Mouse (Mus musculus) embryonic stem cell, embryonic (primary cell): ENCODE results near the gene Fkbp9.

Source experiments
- CTCF ChIA-PET, 4 experiments: fragments of 300-600 bp in 2 of 4; fragments of 350-600 bp in 2 of 4; sonication (Branson Sonifier 250); formaldehyde crosslinking; loops; one replicate each; lab custom pipeline; 2022; ENCODE audit warnings: inconsistent platforms in 2 of 4; lab: Charles Lee
- POLR2A ChIA-PET, 4 experiments: fragments of 300-600 bp in 2 of 4; fragments of 350-600 bp in 2 of 4; sonication (Branson Sonifier 250); formaldehyde crosslinking; loops; one replicate each; lab custom pipeline; 2022; ENCODE audit warnings: antibody characterized with exemption in 4 of 4, inconsistent platforms in 1 of 4; lab: Charles Lee

Fkbp9 gene

DNA sequence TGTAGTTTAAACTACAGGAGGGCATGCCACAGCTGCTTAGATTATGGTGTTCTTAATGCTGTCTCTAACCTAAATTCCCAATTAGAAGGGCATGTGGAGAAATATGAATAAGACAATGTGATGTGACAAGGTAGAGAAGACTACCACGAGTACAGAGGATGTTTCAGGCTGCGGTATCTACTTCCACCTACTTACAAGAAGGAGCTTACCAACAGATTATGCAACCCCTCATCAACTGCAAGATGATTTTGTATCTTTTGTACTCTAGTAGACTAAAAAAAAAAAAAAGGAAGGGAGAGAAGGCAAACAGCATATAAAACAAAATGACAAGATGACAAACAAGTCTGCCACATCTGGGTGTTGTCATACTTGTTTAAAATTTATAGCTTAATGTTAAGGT lies 76.5 kb downstream of the Fkbp9 start:
- CTCF ChIA-PET: interaction anchor here (0.6 to 1.6 kb wide), 9 partner anchors 8 to 204 kb away, joined by 3 to 13 read pairs (median 3); partner anchors contain the start of genes Fkbp9 (in 1 of the 4) and Lsm5 (in 1 of the 4)
- POLR2A ChIA-PET: interaction anchor here in 3 of 4 experiments (0.6 to 2.5 kb wide), 12 partner anchors 10 to 429 kb away, joined by 3 to 7 read pairs (median 4); partner anchors contain the start of genes Nt5c3 (in 1 of the 3) and Vmn1r4 (in 1 of the 3)

DNA sequence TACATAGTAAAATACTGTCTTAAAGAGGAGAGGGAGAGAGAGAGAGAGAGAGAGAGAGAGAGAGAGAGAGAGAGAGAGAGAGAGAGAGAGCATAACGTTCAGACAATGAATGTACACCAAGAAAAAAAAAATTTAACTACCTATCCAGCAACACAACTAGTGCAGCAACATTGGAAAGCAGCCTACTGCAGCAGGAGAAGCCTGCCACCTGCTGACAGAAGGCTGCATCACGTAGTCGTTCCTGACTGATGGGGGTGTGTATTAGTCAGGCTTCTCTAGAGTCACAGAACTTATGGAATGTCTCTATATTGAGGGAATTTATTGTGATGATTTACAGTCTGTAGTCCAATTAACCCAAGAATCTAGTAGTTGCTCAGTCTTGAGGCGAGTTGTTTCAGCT lies 77.1 kb downstream of the Fkbp9 start:
- ChIA-PET POLR2A (interaction anchor here in 2 of 4 experiments (0.7 to 2.5 kb wide), 12 partner anchors 11 to 429 kb away, joined by 3 to 7 read pairs (median 4); partner anchors contain the start of genes Fkbp9 (in 1 of the 2), Nt5c3 (in 1 of the 2) and Vmn1r4 (in 1 of the 2)), CTCF (interaction anchor here (0.5 to 1.6 kb wide), 11 partner anchors 9 to 216 kb away, joined by 3 to 13 read pairs (median 3); partner anchors contain the start of genes Fkbp9 (in 1 of the 4) and Lsm5 (in 1 of the 4))

DNA sequence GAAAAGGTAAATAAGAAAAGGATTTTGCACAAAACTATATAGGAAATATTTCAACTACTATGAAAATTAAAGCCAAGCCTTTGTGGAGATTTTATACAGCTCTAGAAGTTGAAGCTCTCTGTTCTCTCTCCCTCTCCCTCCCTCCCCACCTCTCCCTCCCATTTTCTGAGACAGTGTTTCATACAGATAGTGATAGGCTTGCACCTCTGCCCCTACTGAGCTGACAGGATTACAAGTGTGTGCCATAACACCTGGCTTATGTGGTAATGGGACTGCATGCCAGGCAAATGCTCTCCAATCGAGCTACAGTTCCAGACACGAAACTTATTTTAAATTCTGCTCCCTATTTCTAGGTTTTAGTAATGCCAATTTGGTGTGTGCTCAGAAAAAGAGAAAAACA lies 79.1 kb downstream of the Fkbp9 start:
- ChIA-PET CTCF (interaction anchor here in 2 of 4 experiments (0.6 to 1.5 kb wide), 3 partner anchors 9 to 26 kb away, joined by 3 to 5 read pairs (median 3); no protein-coding TSS in a partner anchor), POLR2A (interaction anchor here in 2 of 4 experiments (0.7 to 1.5 kb wide), 3 partner anchors 9 to 484 kb away, joined by 3 to 6 read pairs (median 3); no protein-coding TSS in a partner anchor)

DNA sequence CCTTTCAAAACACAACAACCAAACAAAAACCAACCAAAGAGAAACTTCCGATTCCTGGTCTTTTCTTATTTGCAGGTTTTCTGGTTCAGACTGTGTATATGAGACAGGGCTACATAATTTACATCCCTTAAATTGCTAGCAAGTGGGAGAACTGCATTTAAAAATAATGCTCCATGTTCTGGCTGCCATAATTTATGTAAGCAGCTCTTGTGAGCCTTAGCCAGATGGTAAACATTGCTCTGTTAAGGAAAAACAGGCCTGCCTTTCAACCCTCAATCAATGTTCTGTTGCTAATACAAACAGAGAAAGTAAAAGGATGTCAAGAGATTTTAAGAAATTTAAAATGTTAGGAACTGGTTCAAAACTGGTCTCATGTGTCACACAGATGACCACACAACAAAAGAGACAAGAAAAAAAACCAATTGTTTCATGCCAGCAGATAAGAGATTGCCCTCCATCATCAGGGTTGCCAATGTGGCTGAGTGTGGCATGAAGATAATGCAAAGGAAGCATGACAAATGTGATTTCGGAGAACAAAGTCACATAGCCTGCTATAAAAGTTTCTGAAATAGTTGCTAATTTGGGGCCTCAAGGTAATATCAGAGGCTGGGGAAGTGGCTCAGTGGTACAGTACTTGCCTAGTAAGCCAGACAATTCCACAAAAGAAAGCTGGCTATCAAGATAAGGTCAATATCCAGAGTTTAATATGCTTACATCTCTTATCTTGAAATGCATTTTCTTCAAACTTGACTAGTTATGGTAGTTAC lies 81.4 kb downstream of the Fkbp9 start:
- POLR2A ChIA-PET: interaction anchor here (0.6 to 2.5 kb wide), 5 partner anchors 11 to 199 kb away, joined by 3 to 13 read pairs (median 3); partner anchors contain the start of genes Nt5c3 (in 1 of the 4) and Vmn1r4 (in 1 of the 4)
- CTCF ChIA-PET: interaction anchor here in 2 of 4 experiments (0.6 to 1.3 kb wide), 3 partner anchors 105 to 128 kb away, joined by 3 to 4 read pairs (median 3); no protein-coding TSS in a partner anchor

DNA sequence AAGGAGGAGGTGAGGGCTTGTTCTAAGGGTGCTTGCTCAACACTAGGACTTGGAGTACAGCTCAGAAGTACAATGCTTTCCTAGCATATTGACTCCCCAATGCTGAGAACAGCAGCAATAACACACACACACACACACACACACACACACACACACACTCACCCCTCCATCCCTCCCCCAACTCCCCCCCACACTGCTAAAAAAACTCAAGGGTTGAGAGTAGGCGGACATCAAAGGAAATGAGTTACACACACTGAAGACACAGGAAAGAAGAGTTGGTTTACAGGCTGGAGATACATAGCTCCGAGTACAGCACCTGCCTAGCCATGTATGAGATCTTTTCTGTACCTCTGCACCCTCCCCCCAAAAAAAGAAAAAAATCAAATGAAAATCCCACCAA lies 84.4 kb downstream of the Fkbp9 start:
- ChIA-PET POLR2A (interaction anchor here in 2 of 4 experiments (0.7 to 3.4 kb wide), 8 partner anchors 10 to 122 kb away, joined by 3 to 32 read pairs (median 4); partner anchors contain the start of gene Fkbp9 (in 1 of the 2)), CTCF (interaction anchor here in 2 of 4 experiments (0.6 to 0.7 kb wide), 3 partner anchors 98 to 585 kb away, joined by 3 to 9 read pairs (median 4); no protein-coding TSS in a partner anchor)

DNA sequence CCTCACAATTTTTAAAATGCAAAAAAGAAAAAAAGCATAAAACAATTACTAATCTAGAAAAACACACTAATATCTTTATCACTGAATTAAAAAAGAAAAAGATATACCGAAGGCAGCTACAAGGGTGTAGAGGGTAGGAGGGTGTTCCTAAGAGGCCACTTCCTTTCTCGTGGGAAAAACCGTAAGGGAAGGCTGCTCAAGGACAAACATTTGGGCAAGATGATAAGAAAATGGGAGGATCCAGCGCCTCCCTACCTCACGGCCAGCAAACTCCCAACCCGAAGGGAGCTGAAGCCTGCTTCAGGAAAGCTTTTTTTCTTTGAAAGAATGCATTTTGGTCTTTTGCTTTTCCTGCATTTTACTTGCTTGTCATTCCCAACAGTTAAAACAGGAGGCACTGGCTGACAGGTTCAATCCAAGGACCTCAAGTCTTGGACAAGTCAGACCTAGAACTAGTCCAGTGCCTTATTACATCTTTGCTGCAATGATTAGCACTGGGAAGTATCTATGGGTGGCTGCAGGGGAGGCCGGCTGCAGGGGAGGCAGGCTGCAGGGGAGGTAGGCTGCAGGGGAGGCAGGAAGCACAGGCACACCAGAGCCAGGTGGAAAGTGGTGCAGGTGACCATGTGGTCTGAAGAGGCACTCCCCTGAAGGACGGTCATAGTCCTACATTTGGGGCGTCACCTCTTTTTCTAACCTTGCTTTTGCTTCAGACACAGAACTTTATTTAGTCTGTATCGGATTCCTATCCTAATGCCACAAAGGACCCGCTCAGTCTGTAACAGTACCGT lies 85.9 kb downstream of the Fkbp9 start:
- ChIA-PET CTCF (interaction anchor here in 1 of 4 experiments (0.7 to 1.2 kb wide), 2 partner anchors 22 to 227 kb away, joined by 3 to 6 read pairs; no protein-coding TSS in a partner anchor), POLR2A (interaction anchor here in 2 of 4 experiments (0.6 to 3.4 kb wide), 8 partner anchors 16 to 204 kb away, joined by 3 to 32 read pairs (median 6); partner anchors contain the start of gene Avl9 (in 1 of the 2))

DNA sequence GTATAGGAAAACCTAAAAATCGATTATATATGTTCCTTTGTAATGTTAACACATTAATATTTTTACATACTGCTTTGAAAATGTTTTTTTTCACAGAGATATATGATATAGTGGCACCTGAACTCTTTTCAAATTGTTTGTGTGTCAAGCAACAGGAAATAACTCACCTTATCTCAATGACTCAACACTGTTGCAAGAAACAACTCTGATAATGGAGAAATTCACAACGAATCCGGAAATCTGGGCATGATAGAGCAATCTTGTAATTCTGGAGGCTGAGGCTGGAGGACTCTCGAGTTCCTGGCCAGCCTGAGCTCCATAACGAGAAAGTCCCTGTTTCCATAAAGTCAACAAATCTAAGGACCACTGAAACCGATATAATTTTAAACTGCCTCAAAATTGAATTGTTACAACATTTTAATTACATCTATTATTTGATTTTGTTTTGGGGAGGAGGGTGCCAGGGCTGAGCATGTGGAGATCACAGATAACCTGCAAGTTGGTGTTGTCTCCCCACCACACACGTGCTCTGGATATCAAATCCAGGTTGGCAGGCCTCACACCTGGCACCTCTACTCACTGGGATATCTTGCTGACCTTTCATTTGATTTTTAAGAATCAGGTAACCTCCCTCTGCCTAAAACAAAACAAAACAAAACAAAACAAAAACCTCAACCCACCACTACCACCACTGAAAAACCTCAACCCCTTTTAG lies 87.6 kb downstream of the Fkbp9 start:
- ChIA-PET POLR2A (interaction anchor here in 2 of 4 experiments (0.8 to 2.2 kb wide), 5 partner anchors 9 to 205 kb away, joined by 3 to 7 read pairs (median 3); partner anchors contain the start of gene Avl9 (in 1 of the 2)), CTCF (no interaction called here)

DNA sequence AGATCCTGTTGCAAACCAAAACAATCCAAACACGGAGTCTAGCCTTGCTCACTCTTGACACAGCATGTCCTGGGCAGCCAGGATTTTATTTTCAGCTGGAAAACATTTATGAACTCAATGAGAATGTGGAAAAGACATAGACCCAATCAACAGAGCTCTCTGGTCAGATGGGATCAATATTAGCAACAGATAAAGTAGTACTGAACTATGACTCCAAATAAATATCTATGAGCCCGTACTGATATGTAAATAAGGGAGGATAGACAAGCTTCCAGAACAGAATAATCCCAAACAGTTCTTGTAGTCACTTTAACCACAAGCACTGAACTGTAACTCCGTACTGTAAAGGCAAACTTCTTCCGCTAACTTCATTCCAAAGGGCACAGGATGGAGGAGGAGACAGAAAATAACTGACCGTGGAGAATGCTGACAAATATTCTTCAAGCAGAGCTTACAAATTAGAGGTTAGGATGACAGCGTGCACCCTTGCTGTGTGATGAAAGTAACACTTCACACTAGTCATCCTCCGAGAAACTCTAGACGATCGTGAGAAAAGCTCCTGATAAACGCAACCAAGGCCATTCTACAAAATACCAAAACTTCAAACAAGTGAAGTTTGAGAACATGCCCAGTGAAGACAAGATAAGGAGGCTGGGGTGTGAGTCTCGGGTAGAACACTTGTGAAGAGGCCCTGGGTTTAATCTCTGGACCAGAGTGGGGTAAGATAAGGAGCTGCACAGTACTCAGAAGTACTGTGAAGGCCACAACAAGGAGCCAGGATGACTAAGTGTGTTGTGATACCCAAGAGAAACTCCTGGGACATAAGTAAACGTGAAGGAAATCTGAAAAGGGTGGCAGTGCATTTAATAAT lies 88.6 kb downstream of the Fkbp9 start:
- ChIA-PET CTCF (interaction anchor here in 1 of 4 experiments (0.6 to 1.4 kb wide), 2 partner anchors 9 to 12 kb away, joined by 3 read pairs; no protein-coding TSS in a partner anchor), POLR2A (interaction anchor here in 2 of 4 experiments (0.6 to 6.4 kb wide), 10 partner anchors 10 to 206 kb away, joined by 3 to 34 read pairs (median 3); partner anchors contain the start of genes Avl9 (in 2 of the 2) and Fkbp9 (in 1 of the 2))

DNA sequence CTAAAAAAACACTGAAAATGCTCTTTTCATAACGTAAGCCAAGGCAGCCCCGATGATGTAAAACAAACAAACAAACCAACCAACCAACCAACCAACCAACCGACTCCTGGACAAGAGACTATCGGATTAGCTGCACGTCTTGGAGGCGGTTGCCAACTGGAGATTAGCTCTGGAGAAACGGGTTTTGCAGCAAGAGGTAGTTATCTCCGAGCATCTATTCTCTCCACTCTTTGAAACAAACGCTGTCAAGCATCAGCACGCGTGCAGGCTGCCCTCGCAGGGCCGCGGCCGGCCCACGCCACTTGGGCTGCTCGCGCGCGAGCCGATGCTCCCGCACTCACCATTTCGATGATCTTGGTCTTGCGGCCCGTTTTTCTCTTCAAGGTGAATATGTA lies 91.5 kb downstream of the Fkbp9 start:
- POLR2A ChIA-PET: interaction anchor here in 2 of 4 experiments (1.0 to 6.4 kb wide), 21 partner anchors 9 to 232 kb away, joined by 3 to 34 read pairs (median 4); partner anchors contain the start of genes Avl9 (in 1 of the 2), Fkbp9 (in 1 of the 2), Kbtbd2 (in 1 of the 2) and Lsm5 (in 1 of the 2)
- CTCF ChIA-PET: no interaction called here

DNA sequence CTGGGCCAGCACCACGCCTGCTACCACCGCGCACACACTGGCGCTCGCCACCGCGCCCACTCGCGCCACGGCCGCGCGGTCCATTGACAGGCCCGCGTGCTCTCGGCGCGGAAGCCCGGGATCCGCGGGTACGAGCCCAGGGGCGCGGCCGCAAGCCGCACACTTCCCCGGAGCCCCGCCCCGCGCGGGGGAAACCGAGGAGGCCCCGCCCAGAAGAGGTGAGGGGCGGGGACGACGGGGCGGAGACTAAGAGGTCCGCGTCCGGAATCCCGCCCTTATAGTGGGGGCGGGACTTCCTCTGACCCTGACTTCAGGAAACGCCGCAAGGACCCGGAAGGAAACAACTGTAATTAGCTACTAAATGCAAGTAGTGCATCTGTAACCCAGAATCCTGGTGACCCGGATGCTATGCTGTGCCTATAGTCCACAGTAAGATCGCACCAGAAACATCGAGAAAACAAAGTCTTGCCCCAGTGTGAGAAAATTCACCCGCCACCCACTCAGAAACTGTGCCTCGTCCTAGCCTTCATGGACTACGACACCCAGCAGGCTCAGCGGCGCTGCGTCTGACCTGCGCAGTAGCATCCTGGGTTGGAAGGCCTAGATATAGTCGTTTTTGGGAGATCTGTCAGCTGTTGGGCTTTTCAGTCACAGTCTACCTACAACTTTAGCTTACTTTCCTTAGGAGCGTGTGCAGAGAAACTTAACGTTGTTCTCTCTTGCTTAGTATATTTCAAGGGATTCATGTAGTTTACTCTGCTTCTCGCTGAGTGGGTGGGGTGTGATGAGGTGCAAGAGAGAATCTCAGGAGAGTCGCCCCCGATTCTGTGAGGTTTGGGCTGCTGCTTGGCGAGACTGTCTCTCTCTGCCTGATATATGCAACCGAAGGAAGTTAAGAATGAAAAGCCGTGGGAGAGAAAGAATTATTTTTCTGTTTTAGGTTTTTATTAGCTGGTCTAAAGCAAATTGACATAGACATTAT lies 92.2 kb downstream of the Fkbp9 start, which contains the start of the genes Nt5c3 and Vmn1r4:
TSS of gene Nt5c3 (minus strand) at position 207 of the 982 bp plus-strand sequence.
TSS of gene Vmn1r4 (plus strand) at position 290 of the 982 bp plus-strand sequence.
- POLR2A ChIA-PET: interaction anchor here in 3 of 4 experiments (0.6 to 6.4 kb wide), 32 partner anchors 9 to 611 kb away, joined by 3 to 34 read pairs (median 4); partner anchors contain the start of genes Avl9 (in 2 of the 3), Fkbp9 (in 2 of the 3), Lsm5 (in 2 of the 3) and Kbtbd2 (in 1 of the 3)
- CTCF ChIA-PET: no interaction called here
